Mouse (Mus musculus) myocyte (in vitro differentiated cells): ENCODE measurements around the gene Spc24.

Experiments
- POLR2A ChIP-seq: IDR thresholded peaks from one replicate; pipeline ENCODE4 v1.6.1; 2011; ENCODE audit warnings: low read depth, mild to moderate bottlenecking, control low read depth, moderate library complexity; ENCODE audit not compliant: insufficient read length
- TCF3 ChIP-seq: IDR thresholded peaks from one replicate; pipeline ENCODE4 v1.6.1; 2011; ENCODE audit warnings: low read depth, control low read depth; ENCODE audit not compliant: insufficient read length

DNA sequence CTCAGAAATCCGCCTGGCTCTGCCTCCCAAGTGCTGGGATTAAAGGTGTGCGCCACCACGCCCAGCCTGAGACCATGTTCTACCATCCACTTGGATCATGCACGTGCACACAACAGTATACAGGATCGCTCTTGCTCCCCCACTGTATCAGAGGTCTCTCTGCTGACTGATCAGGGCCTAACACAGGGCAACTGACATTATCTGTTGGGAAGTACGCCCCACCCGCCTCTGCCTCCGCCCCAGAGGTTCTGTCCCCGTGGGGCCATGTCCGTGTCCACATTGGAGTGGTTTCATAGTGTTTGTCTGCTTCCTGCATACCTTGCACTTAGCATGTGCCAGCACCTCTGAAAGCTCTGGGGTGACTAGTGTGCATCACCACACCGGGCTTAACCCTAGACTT, 18.6 kb downstream of the Spc24 start:
- TF ChIP-seq POLR2A: no peak
- no peak for TF ChIP-seq TCF3
